Mouse (Mus musculus): ENCODE data around the gene Itsn1. TPM values are rescaled to one million over a fixed set of nuclear protein-coding genes. Genes with fewer than 3 reads are reported as not detected.

Itsn1 gene
- polyA plus RNA-seq, 1 experiment, result 57.0 TPM

GRCm38 (mm10) chr16:91848906-91849603 is 120.0 kb downstream of the Itsn1 start:
- Histone ChIP-seq H3K27ac (replicated peaks; ENCODE audit: low read depth, low read length) (peak overlapping the region; percentile 84), H3K4me3 (ENCODE audit: insufficient read depth, low read depth, low read length) (no peak overlapping the region), H3K4me1 (ENCODE audit: control insufficient read depth, insufficient read depth, insufficient read length, low read length) (peaks cover 29% of the 10 kb centered on the region)

DNA sequence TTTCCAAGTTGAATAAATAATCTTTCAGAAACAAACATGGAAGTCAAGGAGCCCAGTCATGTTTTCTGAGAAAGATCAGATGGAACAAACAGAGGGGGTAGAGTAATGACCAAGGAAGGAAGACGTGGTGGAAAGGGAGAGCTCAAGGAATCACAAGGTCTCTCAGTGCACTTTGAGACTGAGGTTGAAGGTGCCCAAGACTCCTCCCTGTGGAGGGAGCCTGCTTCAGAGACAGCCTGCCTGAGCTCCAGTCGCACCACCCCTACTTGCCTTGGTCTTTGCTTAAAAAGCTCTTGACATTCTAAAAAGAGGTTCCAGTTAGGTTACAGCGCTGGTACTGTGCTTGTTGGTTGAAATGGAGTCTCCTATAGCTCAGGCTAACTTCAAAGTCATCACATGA is 121.1 kb downstream of the Itsn1 start:
- Histone ChIP-seq H3K4me1 (ENCODE audit: control insufficient read depth, insufficient read depth, insufficient read length, low read length) (peaks cover 29% of the 10 kb centered on the region), H3K27ac (replicated peaks; ENCODE audit: low read depth, low read length) (peak overlapping the region; percentile 84), H3K4me3 (ENCODE audit: insufficient read depth, low read depth, low read length) (no peak overlapping the region)

DNA sequence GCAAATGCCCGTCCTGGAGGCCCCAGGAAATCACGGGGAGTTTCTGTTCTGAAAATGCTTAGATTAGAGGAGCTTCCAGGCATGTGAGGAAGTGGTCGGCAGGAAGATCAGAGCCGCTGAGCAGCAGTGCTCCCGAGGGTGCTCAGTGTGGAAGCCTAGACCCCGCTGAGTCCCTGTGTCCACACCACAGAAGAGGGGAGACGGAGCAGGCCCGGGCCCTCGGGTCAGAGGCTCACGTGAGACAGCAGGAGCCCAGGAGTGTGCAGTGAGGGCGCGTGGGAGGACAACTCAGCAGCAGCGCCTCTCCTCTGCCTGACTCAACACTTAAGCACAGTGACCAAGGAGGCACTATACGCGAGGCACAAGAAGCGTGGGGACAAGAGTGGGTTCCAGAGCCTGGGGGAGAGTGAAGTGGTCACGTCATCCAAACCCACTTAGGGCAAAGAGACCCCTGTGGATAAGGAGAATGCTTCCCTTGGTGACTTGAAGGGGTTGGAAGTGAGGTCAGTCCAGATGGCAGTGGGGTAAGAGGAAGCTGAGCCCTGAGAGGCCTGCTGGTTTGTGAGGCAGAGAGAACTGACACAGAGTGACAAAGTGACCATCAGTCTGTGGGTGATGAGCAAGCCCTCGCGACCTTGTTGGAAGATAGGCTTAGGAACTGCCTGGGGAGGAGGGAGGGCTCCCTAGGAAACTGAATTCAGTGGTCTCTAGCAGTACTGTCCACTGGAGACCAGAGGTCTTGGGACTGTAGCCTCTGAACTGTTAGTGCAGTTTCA is 122.6 kb downstream of the Itsn1 start:
- H3K4me3 ChIP-seq (ENCODE audit: insufficient read depth, low read depth, low read length), result no peak overlapping the region
- H3K4me1 ChIP-seq (ENCODE audit: control insufficient read depth, insufficient read depth, insufficient read length, low read length), result peaks cover 25% of the 10 kb centered on the region
- H3K27ac ChIP-seq (replicated peaks; ENCODE audit: low read depth, low read length), result peak overlapping the region; percentile 84

GRCm38 (mm10) chr16:91852753-91853152 is 123.7 kb downstream of the Itsn1 start:
- Histone ChIP-seq H3K27ac (replicated peaks; ENCODE audit: low read depth, low read length) (no peak overlapping the region), H3K4me3 (ENCODE audit: insufficient read depth, low read depth, low read length) (no peak overlapping the region), H3K4me1 (ENCODE audit: control insufficient read depth, insufficient read depth, insufficient read length, low read length) (peaks cover 20% of the 10 kb centered on the region)

GRCm38 (mm10) chr16:91853223-91853622 is 124.1 kb downstream of the Itsn1 start:
- no peak overlapping the region for H3K27ac ChIP-seq (replicated peaks; ENCODE audit: low read depth, low read length)
- no peak overlapping the region for H3K4me3 ChIP-seq (ENCODE audit: insufficient read depth, low read depth, low read length)
- peaks cover 20% of the 10 kb centered on the region for H3K4me1 ChIP-seq (ENCODE audit: control insufficient read depth, insufficient read depth, insufficient read length, low read length)

DNA sequence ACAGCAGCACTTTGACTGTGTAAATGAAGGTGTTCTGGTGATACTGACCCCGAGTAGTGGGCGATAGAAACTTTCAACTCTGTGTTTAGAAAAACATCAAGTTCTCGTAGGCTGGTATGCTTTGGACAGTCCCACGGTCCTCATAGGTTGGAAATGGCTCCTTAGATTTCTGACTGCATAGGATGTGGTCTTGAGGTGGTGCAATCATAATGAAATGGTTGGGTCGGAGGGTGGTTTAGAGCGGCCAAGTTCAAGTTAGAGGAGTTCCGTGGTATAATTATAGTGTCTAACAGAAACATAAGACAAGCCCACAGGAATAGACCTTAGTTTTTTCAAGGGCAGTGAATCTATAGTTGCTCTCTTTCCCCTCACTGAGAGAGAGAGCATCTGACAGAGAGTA is 129.6 kb downstream of the Itsn1 start:
- peaks cover 15% of the 10 kb centered on the region for H3K4me1 ChIP-seq (ENCODE audit: control insufficient read depth, insufficient read depth, insufficient read length, low read length)
- no peak overlapping the region for H3K4me3 ChIP-seq (ENCODE audit: insufficient read depth, low read depth, low read length)
- H3K27ac ChIP-seq (replicated peaks; ENCODE audit: low read depth, low read length), result no peak overlapping the region

DNA sequence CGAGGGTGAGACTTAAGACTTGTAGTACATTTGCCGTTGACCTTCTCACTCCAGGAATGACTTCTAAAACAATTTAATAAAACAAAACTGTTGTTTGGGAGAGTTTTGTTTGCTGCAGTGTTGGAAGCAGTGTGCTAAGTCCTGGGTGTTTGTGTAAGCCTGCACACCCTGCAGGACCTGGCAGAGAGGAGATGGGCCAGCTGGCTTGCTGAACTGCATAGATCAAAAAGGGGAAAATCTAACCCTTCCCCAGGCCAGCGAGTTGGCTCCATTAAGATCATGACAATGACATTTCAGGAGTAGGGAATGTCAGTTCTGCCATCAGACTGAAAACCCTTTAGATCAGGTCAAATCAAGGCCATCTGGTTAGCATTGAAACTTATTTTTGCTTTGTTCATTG is 130.1 kb downstream of the Itsn1 start:
- peaks cover 15% of the 10 kb centered on the region for H3K4me1 ChIP-seq (ENCODE audit: control insufficient read depth, insufficient read depth, insufficient read length, low read length)
- H3K4me3 ChIP-seq (ENCODE audit: insufficient read depth, low read depth, low read length), result no peak overlapping the region

GRCm38 (mm10) chr16:91859958-91860357 is 130.9 kb downstream of the Itsn1 start:
- no peak overlapping the region for H3K4me3 ChIP-seq (ENCODE audit: insufficient read depth, low read depth, low read length)
- H3K27ac ChIP-seq (replicated peaks; ENCODE audit: low read depth, low read length), result 0 out of 2 replicates have a peak overlapping the region, but pooled peaks have one; percentile 21
- H3K4me1 ChIP-seq (ENCODE audit: control insufficient read depth, insufficient read depth, insufficient read length, low read length), result peaks cover 15% of the 10 kb centered on the region

More for the DNA sequence above, 130.1 kb downstream of the Itsn1 start:
- no peak overlapping the region for H3K27ac ChIP-seq (replicated peaks; ENCODE audit: low read depth, low read length)

DNA sequence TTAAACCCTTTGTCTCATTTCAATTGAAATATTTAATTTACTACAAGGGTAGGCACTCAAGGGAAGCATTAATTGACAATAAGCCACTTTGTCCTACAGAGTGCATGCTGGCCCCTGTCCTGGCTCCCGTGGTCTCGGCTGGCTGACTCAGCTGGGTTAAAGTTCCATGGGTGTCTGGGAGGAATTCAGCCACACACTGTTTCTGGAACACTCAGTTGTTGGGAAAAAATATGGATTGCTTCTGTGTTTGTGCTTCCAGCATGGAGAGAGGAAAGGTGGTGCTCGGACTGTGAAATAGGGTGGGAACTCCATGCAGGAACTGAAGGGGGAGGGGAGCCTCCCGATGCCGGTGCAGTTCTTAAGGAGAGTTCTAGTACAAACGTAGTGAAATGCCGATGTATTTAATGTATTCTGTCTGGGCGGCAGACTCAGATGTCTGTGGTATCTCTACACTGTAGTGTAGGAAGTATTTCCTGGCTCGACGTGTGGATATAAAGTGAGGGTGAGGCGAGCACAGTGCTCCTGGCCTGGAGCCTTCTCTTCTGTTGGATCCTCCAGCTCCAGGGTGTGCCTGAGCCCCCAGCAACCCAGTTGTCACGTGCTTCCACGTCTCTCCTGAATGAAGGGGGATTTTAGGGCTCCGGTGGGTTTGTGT is 131.5 kb downstream of the Itsn1 start:
- peaks cover 17% of the 10 kb centered on the region for H3K4me1 ChIP-seq (ENCODE audit: control insufficient read depth, insufficient read depth, insufficient read length, low read length)
- H3K27ac ChIP-seq (replicated peaks; ENCODE audit: low read depth, low read length), result peak overlapping the region; percentile 71
- H3K4me3 ChIP-seq (ENCODE audit: insufficient read depth, low read depth, low read length), result no peak overlapping the region

DNA sequence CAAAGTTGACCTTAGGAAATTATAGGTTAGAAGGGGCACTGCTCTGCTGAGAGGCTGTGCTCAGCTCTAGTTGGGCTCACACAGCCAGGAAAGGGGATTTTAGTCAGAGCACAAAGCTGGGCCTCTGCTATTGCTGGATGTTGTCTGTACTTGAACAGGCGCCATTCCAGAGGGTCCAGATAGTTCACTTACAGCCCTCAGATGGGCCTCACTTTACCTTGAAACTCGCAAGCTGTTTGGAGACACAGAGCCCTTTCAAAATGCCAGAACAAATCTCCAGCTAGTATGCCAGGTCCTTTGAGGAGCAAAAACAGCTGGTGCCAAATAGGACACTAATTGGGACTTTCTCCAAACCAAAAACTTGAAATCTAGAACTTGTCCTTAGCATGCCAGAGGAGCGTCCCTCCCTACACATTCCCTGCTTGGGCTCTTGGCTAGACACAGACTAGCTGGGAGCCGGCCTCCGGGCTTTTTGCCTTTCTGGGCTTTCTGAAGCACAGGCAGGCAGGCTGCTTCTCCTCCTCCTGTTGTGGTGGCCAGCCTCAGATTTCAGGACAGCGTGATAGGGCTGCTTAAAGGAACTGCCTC is 132.8 kb downstream of the Itsn1 start:
- H3K4me3 ChIP-seq (ENCODE audit: insufficient read depth, low read depth, low read length), result no peak overlapping the region
- peak overlapping the region; percentile 71 for H3K27ac ChIP-seq (replicated peaks; ENCODE audit: low read depth, low read length)
- peaks cover 24% of the 10 kb centered on the region for H3K4me1 ChIP-seq (ENCODE audit: control insufficient read depth, insufficient read depth, insufficient read length, low read length)

DNA sequence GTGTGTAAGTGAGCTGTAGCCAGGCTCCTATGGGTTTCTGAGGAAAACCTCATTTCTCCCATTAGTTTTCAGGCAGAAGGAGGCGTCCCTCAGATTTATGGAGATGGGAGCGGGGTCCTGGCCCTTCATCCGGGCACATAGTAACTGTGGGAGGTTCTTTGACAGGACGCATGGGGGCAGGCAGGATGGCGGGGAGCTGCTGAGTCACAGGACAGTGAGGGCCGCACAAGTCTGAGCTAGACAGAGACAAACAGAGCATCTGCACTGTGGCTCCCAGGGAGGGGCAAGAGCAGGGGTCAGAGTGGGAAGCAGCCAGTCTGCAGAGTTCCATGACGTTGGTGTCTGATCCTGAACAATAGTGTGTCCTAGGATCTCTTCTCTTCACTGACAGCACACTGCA is 133.8 kb downstream of the Itsn1 start:
- Histone ChIP-seq H3K4me1 (ENCODE audit: control insufficient read depth, insufficient read depth, insufficient read length, low read length) (peaks cover 24% of the 10 kb centered on the region), H3K4me3 (ENCODE audit: insufficient read depth, low read depth, low read length) (no peak overlapping the region), H3K27ac (replicated peaks; ENCODE audit: low read depth, low read length) (peak overlapping the region; percentile 61)

- Histone ChIP-seq H3K27ac (replicated peaks; ENCODE audit: low read depth, low read length) (peak overlapping the region; percentile 17; the same call in 1 of the 2 replicates), H3K4me1 (ENCODE audit: control insufficient read depth, insufficient read depth, insufficient read length, low read length) (peaks cover 24% of the 10 kb centered on the region), H3K4me3 (ENCODE audit: insufficient read depth, low read depth, low read length) (no peak overlapping the region)
These were observed 135.7 kb downstream of the Itsn1 start for GRCm38 (mm10) chr16:91864646-91865332.

DNA sequence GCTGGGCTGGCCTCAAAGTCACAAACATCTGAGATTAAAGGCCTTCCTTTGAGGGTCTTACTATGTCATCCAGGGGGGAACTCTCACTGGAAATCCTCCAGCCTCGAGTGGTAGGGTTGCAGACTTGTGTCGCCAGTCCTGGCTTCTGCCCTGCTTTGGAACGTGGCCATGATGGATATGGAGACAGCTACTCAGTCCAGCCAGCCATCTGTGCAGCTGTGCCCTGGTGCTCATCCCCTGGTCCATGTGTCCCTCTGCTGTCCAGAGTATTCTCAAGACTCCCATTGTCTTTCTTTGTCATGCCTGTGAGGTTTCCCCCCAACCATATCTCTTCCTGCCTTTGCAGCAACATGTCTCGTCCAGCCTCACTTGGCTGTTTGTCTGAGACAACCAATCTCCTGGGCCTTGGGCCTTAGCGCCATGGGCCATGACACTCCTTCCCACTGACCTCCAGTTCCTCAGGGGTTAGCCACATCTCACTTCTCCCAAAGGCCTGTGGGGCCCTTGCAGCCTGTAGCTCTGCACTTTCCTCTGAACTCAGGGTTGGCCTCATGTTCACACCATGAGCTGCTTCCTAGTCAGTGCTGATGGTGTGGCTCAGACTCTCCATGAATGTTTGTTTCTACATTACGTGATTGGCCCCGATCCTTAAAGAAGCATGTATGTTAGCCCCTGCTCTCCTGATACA is 136.6 kb downstream of the Itsn1 start:
- H3K27ac ChIP-seq (replicated peaks; ENCODE audit: low read depth, low read length), result peak overlapping the region; percentile 67
- H3K4me1 ChIP-seq (ENCODE audit: control insufficient read depth, insufficient read depth, insufficient read length, low read length), result peaks cover 18% of the 10 kb centered on the region

GRCm38 (mm10) chr16:91866258-91866634 is 137.2 kb downstream of the Itsn1 start:
- H3K4me3 ChIP-seq (ENCODE audit: insufficient read depth, low read depth, low read length), result no peak overlapping the region
- peak overlapping the region; percentile 67 for H3K27ac ChIP-seq (replicated peaks; ENCODE audit: low read depth, low read length)
- H3K4me1 ChIP-seq (ENCODE audit: control insufficient read depth, insufficient read depth, insufficient read length, low read length), result peaks cover 14% of the 10 kb centered on the region

More for the DNA sequence above, 136.6 kb downstream of the Itsn1 start:
- H3K4me3 ChIP-seq (ENCODE audit: insufficient read depth, low read depth, low read length), result no peak overlapping the region
